Mouse (Mus musculus): Measurements from ENCODE around the gene Rab20.

DNA sequence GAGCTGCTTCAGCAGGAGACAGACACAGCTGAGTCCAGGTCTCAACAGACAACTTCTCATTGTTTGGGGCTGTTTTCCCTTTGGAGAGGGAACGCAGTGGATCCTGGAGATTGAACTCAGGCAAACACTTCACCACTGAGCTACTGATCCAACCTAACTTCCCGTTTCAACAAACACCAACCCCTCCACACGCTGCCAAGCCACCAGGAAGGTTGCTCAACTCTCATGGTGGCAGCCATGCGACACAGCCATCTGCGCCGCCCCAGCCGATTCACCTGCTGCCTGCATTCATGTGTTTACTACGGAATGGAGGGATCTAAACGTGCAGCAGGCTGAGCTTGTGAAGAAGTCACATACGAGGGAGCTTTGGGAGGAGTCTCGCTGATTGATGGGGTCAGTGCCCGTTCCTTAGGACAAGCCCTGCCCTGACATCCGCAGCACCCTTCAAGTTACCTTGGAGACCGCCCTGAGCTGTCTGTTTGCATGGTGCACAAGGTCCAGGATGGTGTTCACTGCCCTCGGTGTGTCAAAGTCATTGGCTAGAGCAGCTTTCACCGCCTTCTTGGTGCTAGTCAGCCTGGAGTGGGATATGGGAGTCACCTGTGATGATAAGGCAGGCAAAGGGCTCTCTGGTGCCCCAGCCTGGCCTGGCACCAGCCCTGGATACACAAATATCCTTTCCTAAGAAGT is 39.0 kb upstream of the Rab20 start:
- TF ChIP-seq CTCF (IDR thresholded peaks at IDR 0.05; ENCODE audit: low read depth, low read length) (no peak), POLR2A (IDR thresholded peaks at IDR 0.05; ENCODE audit: insufficient read depth, low read length) (no peak), EP300 (IDR thresholded peaks at IDR 0.05; ENCODE audit: insufficient read depth, low read depth, low read length) (no peak)
